Comparison of ENCODE assay signal across 23 mouse cellular contexts in genomic region chr1:84309966-84310460, GRCm38 (mm10). TPM values are rescaled to one million over a fixed set of nuclear protein-coding genes. Genes with fewer than 3 reads are reported as not detected.
DNase-seq lines count a peak whose midpoint lies in the region; ATAC-seq lines count a peak whose summit lies in the region.
"Had no signal": no experiment of that assay in that cellular context is flagged by ENCODE, and none has a peak within 500 bp of the region (broad histone marks: within the 10 kb centered on the region; RNA-seq: fewer than 3 reads in every experiment).

No protein-coding gene starts in this region.

- H3K27me3 ChIP-seq in hindbrain, embryonic 13.5 days, result no peaks in the 10 kb centered on the region
- H3K27me3 ChIP-seq: CH12.LX; embryonic facial prominence, embryonic 15.5 days; hindbrain, embryonic 15.5 days; intestine, embryonic 15.5 days; midbrain, embryonic 15.5 days; stomach, embryonic 15.5 days had no signal

- ATAC-seq in hindbrain, embryonic 13.5 days (ENCODE audit: low FRiP score), result no peak
- ATAC-seq: intestine, embryonic 15.5 days; midbrain, embryonic 15.5 days had no signal

- H3K36me3 ChIP-seq in hindbrain, embryonic 13.5 days, result no peaks in the 10 kb centered on the region
- H3K36me3 ChIP-seq: embryonic facial prominence, embryonic 15.5 days; hindbrain, embryonic 15.5 days; intestine, embryonic 15.5 days; midbrain, embryonic 15.5 days; stomach, embryonic 15.5 days had no signal

- no peak overlapping the region for H3K4me2 ChIP-seq in hindbrain, embryonic 13.5 days
- H3K4me2 ChIP-seq: embryonic facial prominence, embryonic 15.5 days; heart, embryonic 11.5 days; hindbrain, embryonic 15.5 days; intestine, embryonic 15.5 days; liver, embryonic 11.5 days; lung, embryonic 14.5 days; midbrain, embryonic 15.5 days; stomach, embryonic 15.5 days had no signal

- H3K27ac ChIP-seq in hindbrain, embryonic 13.5 days, result no peak overlapping the region
- H3K27ac ChIP-seq: embryonic facial prominence, embryonic 15.5 days; hindbrain, embryonic 15.5 days; intestine, embryonic 15.5 days; midbrain, embryonic 15.5 days; stomach, embryonic 15.5 days had no signal

- DNase-seq in gastrocnemius, postnatal 14 days, result peak; percentile 6
- no peak for DNase-seq in gastrocnemius, postnatal 36 days
- DNase-seq in urinary bladder, postnatal 36 days (ENCODE audit: low spot score in 2 of 2), result peak; percentile 22 to 23
- no peak for DNase-seq in urinary bladder, postnatal 10 days (ENCODE audit: low spot score)
- peak; percentile 9 for DNase-seq in lung, postnatal 14 days
- no peak for DNase-seq in cerebellum, postnatal 14 days
- DNase-seq: adrenal gland, postnatal 25 days; cerebellum, adult 18-20 months; cerebellum, postnatal 36 days; heart, postnatal 10 days; lung, embryonic 14.5 days; retina, postnatal 1 day had no signal

- WGBS in hindbrain, embryonic 13.5 days, result 88% methylated on average over 2 of the region's 2 CpGs

- H3K9ac ChIP-seq in hindbrain, embryonic 13.5 days, result no peak overlapping the region
- H3K9ac ChIP-seq: embryonic facial prominence, embryonic 15.5 days; hindbrain, embryonic 15.5 days; intestine, embryonic 15.5 days; lung, embryonic 14.5 days; midbrain, embryonic 15.5 days; stomach, embryonic 15.5 days had no signal

- H3K4me3 ChIP-seq in hindbrain, embryonic 13.5 days, result no peak overlapping the region
- H3K4me3 ChIP-seq: embryonic facial prominence, embryonic 15.5 days; hindbrain, embryonic 15.5 days; intestine, embryonic 15.5 days; midbrain, embryonic 15.5 days; myocyte; stomach, embryonic 15.5 days had no signal

- no peaks in the 10 kb centered on the region for H3K9me3 ChIP-seq in hindbrain, embryonic 13.5 days
- H3K9me3 ChIP-seq: embryonic facial prominence, embryonic 15.5 days; hindbrain, embryonic 15.5 days; intestine, embryonic 15.5 days; midbrain, embryonic 15.5 days; stomach, embryonic 15.5 days had no signal

- intact Hi-C loops in gastrocnemius, postnatal 14 days (cut with DNase I; ENCODE audit: low total_unique reads), result no loop called here
- intact Hi-C loops in gastrocnemius, postnatal 36 days (cut with DNase I), result no loop called here

- H3K4me1 ChIP-seq in hindbrain, embryonic 13.5 days (replicated peaks), result no peaks in the 10 kb centered on the region
- H3K4me1 ChIP-seq: embryonic facial prominence, embryonic 15.5 days; hindbrain, embryonic 15.5 days; intestine, embryonic 15.5 days; midbrain, embryonic 15.5 days; stomach, embryonic 15.5 days had no signal

RNA-seq across cellular contexts. Expression of gene Pid1, which starts 54.0 kb away (rescaled TPM):
- total RNA-seq in gastrocnemius, postnatal 14 days (2021), result 10 to 100 TPM; 17.6 TPM
- 1 to 10 TPM; 6.1 to 7.9 TPM for total RNA-seq in gastrocnemius, postnatal 36 days (2021)
- 145 and 171 TPM in 2 replicates for polyA plus RNA-seq in hindbrain, embryonic 13.5 days (2015; fragmentation: Nextera tagmentation; extraction: Ambion mirVana)
- total RNA-seq: CH12.LX, MEL had no signal

Comparison
In these comparisons a context has a peak if more than half of its experiments do, and no peak if none do; other contexts are left out.
1. DNase-seq: peak in gastrocnemius, postnatal 14 days (single experiment), urinary bladder, postnatal 36 days (2 of 2) and lung, postnatal 14 days (single experiment); none in gastrocnemius, postnatal 36 days (0 of 2), urinary bladder, postnatal 10 days (single experiment) and cerebellum, postnatal 14 days (0 of 2).